ENCODE assay signal across 13 mouse cellular contexts in genomic region chr17:34953258-34953657, GRCm38 (mm10). TPM values are rescaled to one million over a fixed set of nuclear protein-coding genes. Genes with fewer than 3 reads are reported as not detected.
A peak's percentile ranks its signal among the peaks of the same experiment; 100 is the strongest.
DNase-seq lines count a peak whose midpoint lies in the region; ATAC-seq and TF ChIP-seq lines count a peak whose summit lies in the region.
"Had no signal": no experiment of that assay in that cellular context is flagged by ENCODE, and none has a peak within 500 bp of the region (broad histone marks: within the 10 kb centered on the region; RNA-seq: fewer than 3 reads in every experiment).

No protein-coding gene starts in this region.

- H3K36me3 ChIP-seq in heart, embryonic 13.5 days = peaks cover 23% of the 10 kb centered on the region
- H3K36me3 ChIP-seq in E14TG2a.4 (ENCODE audit: insufficient read depth, low read length) = peaks cover 28% of the 10 kb centered on the region
- H3K36me3 ChIP-seq in forebrain, embryonic 14.5 days (ENCODE audit: control insufficient read depth, insufficient read depth, low read length) = peaks cover 29% of the 10 kb centered on the region
- peaks cover 5% of the 10 kb centered on the region; the same call in 1 of the 2 replicates for H3K36me3 ChIP-seq in liver, postnatal 0 days (replicated peaks; ENCODE audit: insufficient read depth, low read length)

- TF ChIP-seq CTCF in E14TG2a.4 (conservative IDR thresholded peaks at IDR 0.05; ENCODE audit: low read length) = no peak
- TF ChIP-seq CTCF in liver, postnatal 0 days (IDR thresholded peaks at IDR 0.05; ENCODE audit: low read depth) = no peak

- TF ChIP-seq EP300 in liver, postnatal 0 days (IDR thresholded peaks at IDR 0.05; ENCODE audit: low read depth) = no peak

- ATAC-seq in heart, embryonic 13.5 days (ENCODE audit: extremely low read depth, insufficient number of reproducible peaks, low FRiP score, low TSS enrichment) = no peak
- no peak for ATAC-seq in forebrain, embryonic 14.5 days
- no peak for ATAC-seq in liver, postnatal 0 days

- peaks cover 18% of the 10 kb centered on the region for H3K4me1 ChIP-seq in heart, embryonic 13.5 days
- H3K4me1 ChIP-seq in E14TG2a.4 (replicated peaks; ENCODE audit: low read depth, low read length) = peaks cover 21% of the 10 kb centered on the region
- peaks cover 9% of the 10 kb centered on the region for H3K4me1 ChIP-seq in forebrain, embryonic 14.5 days (ENCODE audit: control insufficient read depth, insufficient read depth, low read length)
- peaks cover 8% of the 10 kb centered on the region for H3K4me1 ChIP-seq in liver, postnatal 0 days (ENCODE audit: insufficient read depth)

- H3K27ac ChIP-seq in heart, embryonic 13.5 days (replicated peaks) = no peak overlapping the region
- no peak overlapping the region for H3K27ac ChIP-seq in forebrain, embryonic 14.5 days (ENCODE audit: low read depth, low read length)
- H3K27ac ChIP-seq in liver, postnatal 0 days (ENCODE audit: low read depth) = no peak overlapping the region

- no peaks in the 10 kb centered on the region for H3K9me3 ChIP-seq in heart, embryonic 13.5 days
- H3K9me3 ChIP-seq in E14TG2a.4 (ENCODE audit: low read length) = no peaks in the 10 kb centered on the region
- H3K9me3 ChIP-seq in forebrain, embryonic 14.5 days (replicated peaks; ENCODE audit: control insufficient read depth, low read length) = no peaks in the 10 kb centered on the region
- no peaks in the 10 kb centered on the region for H3K9me3 ChIP-seq in liver, postnatal 0 days (ENCODE audit: low read length)

- H3K27me3 ChIP-seq in heart, embryonic 13.5 days (replicated peaks) = peaks cover 21% of the 10 kb centered on the region
- H3K27me3 ChIP-seq in E14TG2a.4 (ENCODE audit: insufficient read depth, low read length) = peaks cover 14% of the 10 kb centered on the region
- H3K27me3 ChIP-seq in forebrain, embryonic 14.5 days (replicated peaks; ENCODE audit: control insufficient read depth, insufficient read depth, low read length) = 0 out of 2 replicates have a peak, but pooled peaks cover 7% of the 10 kb centered on the region
- peaks cover 6% of the 10 kb centered on the region; the same call in 1 of the 2 replicates for H3K27me3 ChIP-seq in liver, postnatal 0 days (ENCODE audit: insufficient read depth, low read length)

- H3K9ac ChIP-seq in heart, embryonic 13.5 days = no peak overlapping the region
- no peak overlapping the region for H3K9ac ChIP-seq in forebrain, embryonic 14.5 days (ENCODE audit: low read length)
- 0 out of 2 replicates have a peak overlapping the region, but pooled peaks have one; percentile 87 for H3K9ac ChIP-seq in liver, postnatal 0 days (replicated peaks)

- WGBS in heart, embryonic 13.5 days = 79% methylated on average over 3 of the region's 3 CpGs
- WGBS in forebrain, embryonic 14.5 days = 92% methylated on average over 3 of the region's 3 CpGs
- WGBS in liver, postnatal 0 days (ENCODE audit: insufficient replicate concordance) = 71% methylated on average over 3 of the region's 3 CpGs

- H3K4me3 ChIP-seq in heart, embryonic 13.5 days = peak overlapping the region; percentile 83; the same call in 1 of the 2 replicates
- peak overlapping the region; percentile 96 for H3K4me3 ChIP-seq in E14TG2a.4 (replicated peaks; ENCODE audit: low read length)
- 0 out of 2 replicates have a peak overlapping the region, but pooled peaks have one; percentile 99 for H3K4me3 ChIP-seq in forebrain, embryonic 14.5 days (ENCODE audit: low read depth, low read length)
- H3K4me3 ChIP-seq in liver, postnatal 0 days (ENCODE audit: low read depth, low read length) = no peak overlapping the region

- peak overlapping the region; percentile 95; the same call in 1 of the 2 replicates for H3K4me2 ChIP-seq in heart, embryonic 13.5 days
- no peak overlapping the region for H3K4me2 ChIP-seq in forebrain, embryonic 14.5 days (ENCODE audit: low read length)
- H3K4me2 ChIP-seq in liver, postnatal 0 days (ENCODE audit: low read depth, low read length) = no peak overlapping the region

- no peak for DNase-seq in heart, adult 18-20 months
- DNase-seq in forebrain, embryonic 14.5 days (ENCODE audit: low spot score) = no peak
- DNase-seq in liver, postnatal 0 days = no peak
- DNase-seq in thymus, postnatal 36 days = no peak
- DNase-seq in frontal cortex, postnatal 14 days (ENCODE audit: low spot score in 2 of 2) = no peak
- no peak for DNase-seq in ovary, adult 18-20 months (ENCODE audit: low spot score)
- DNase-seq: adrenal gland, postnatal 25 days had no signal

RNA-seq across cellular contexts. Expression of gene Hspa1b, which starts 5.8 kb away (rescaled TPM):
- polyA plus RNA-seq in heart, embryonic 13.5 days (2015; fragmentation: Nextera tagmentation; extraction: Ambion mirVana) = 0.19 and 0.20 TPM in 2 replicates
- 10 to 100 TPM; 15.5 to 68.2 TPM for total RNA-seq in heart, adult 18-20 months (2021)
- polyA plus RNA-seq in forebrain, embryonic 14.5 days (2014; fragmentation: Nextera tagmentation; extraction: Ambion mirVana) = 0.15 TPM in 1 of 2 replicates, not detected in the other
- 0.06 and 0.12 TPM in 2 replicates for polyA plus RNA-seq in liver, postnatal 0 days (2015; fragmentation: Nextera tagmentation; extraction: Ambion mirVana)

RNA-seq across cellular contexts. Expression of gene Gm20481, which starts 16.5 kb away (rescaled TPM):
- not detected in 2 replicates for polyA plus RNA-seq in heart, embryonic 13.5 days (2015; fragmentation: Nextera tagmentation; extraction: Ambion mirVana)
- not detected for total RNA-seq in heart, adult 18-20 months (2021)
- not detected in 2 replicates for polyA plus RNA-seq in forebrain, embryonic 14.5 days (2014; fragmentation: Nextera tagmentation; extraction: Ambion mirVana)
- 0.28 TPM in 1 of 2 replicates, not detected in the other for polyA plus RNA-seq in liver, postnatal 0 days (2015; fragmentation: Nextera tagmentation; extraction: Ambion mirVana)
- total RNA-seq: adrenal gland, postnatal 25 days; gastrocnemius, adult 8-10 months; left cerebral cortex, postnatal 36 days had no signal
- polyA plus RNA-seq: cortical plate, adult 2 months had no signal

RNA-seq across cellular contexts. Expression of gene Hspa1a, which starts 18.7 kb away (rescaled TPM):
- 3.9 TPM in 2 replicates for polyA plus RNA-seq in heart, embryonic 13.5 days (2015; fragmentation: Nextera tagmentation; extraction: Ambion mirVana)
- 10 to 100 TPM; 17.5 to 41.5 TPM for total RNA-seq in heart, adult 18-20 months (2021)
- polyA plus RNA-seq in forebrain, embryonic 14.5 days (2014; fragmentation: Nextera tagmentation; extraction: Ambion mirVana) = 1.4 and 3.7 TPM in 2 replicates
- polyA plus RNA-seq in liver, postnatal 0 days (2015; fragmentation: Nextera tagmentation; extraction: Ambion mirVana) = 0.46 and 0.59 TPM in 2 replicates

RNA-seq across cellular contexts. Expression of gene Hspa1l, which starts 19.2 kb away (rescaled TPM):
- 2.1 and 2.2 TPM in 2 replicates for polyA plus RNA-seq in heart, embryonic 13.5 days (2015; fragmentation: Nextera tagmentation; extraction: Ambion mirVana)
- 10 to 100 TPM in 1 of 2 experiments, 1 to 10 TPM in 1; 9.8 to 10.8 TPM for total RNA-seq in heart, adult 18-20 months (2021)
- polyA plus RNA-seq in forebrain, embryonic 14.5 days (2014; fragmentation: Nextera tagmentation; extraction: Ambion mirVana) = 1.3 and 1.4 TPM in 2 replicates
- polyA plus RNA-seq in liver, postnatal 0 days (2015; fragmentation: Nextera tagmentation; extraction: Ambion mirVana) = 0.18 TPM in 1 of 2 replicates, not detected in the other
- polyA plus RNA-seq: inflammation-experienced regulatory T-cells, adult 6 months had no signal

RNA-seq across cellular contexts. Expression of gene Neu1, which starts 22.2 kb away (rescaled TPM):
- polyA plus RNA-seq in heart, embryonic 13.5 days (2015; fragmentation: Nextera tagmentation; extraction: Ambion mirVana) = 18.1 and 19.2 TPM in 2 replicates
- 10 to 100 TPM; 14.6 to 15.9 TPM for total RNA-seq in heart, adult 18-20 months (2021)
- polyA plus RNA-seq in forebrain, embryonic 14.5 days (2014; fragmentation: Nextera tagmentation; extraction: Ambion mirVana) = 16.2 and 20.0 TPM in 2 replicates
- polyA plus RNA-seq in liver, postnatal 0 days (2015; fragmentation: Nextera tagmentation; extraction: Ambion mirVana) = 35.6 and 40.3 TPM in 2 replicates
